Mouse (Mus musculus) midbrain, embryonic 15.5 days (tissue): Measurements from ENCODE around the gene Ptprq. TPM values are rescaled to one million over a fixed set of nuclear protein-coding genes. Genes with fewer than 3 reads are reported as not detected.

Source experiments
- ATAC-seq: fragments of 200-750 bp; cut with Nextera tagmentation; replicated peaks from 2 replicates; pipeline ENCODE4 v1.8.0; 2017; ENCODE audit warnings: moderate TSS enrichment
- H3K27ac ChIP-seq: fragments of 300-500 bp; sonication (generic); 2 replicates; pipeline ENCODE4 v1.5.1; 2015; ENCODE audit warnings: mild to moderate bottlenecking, inconsistent platforms
- H3K27me3 ChIP-seq: fragments of 300-500 bp; sonication (generic); replicated peaks from 2 replicates; pipeline ENCODE4 v1.6.1; 2015; ENCODE audit warnings: inconsistent platforms
- H3K36me3 ChIP-seq: fragments of 300-500 bp; sonication (generic); replicated peaks from 2 replicates; pipeline ENCODE4 v1.6.1; 2015; ENCODE audit warnings: inconsistent platforms
- H3K4me1 ChIP-seq: fragments of 300-500 bp; sonication (generic); 2 replicates; pipeline ENCODE4 v1.6.1; 2015; ENCODE audit warnings: inconsistent platforms
- H3K4me2 ChIP-seq: fragments of 300-500 bp; sonication (generic); 2 replicates; pipeline ENCODE4 v1.6.1; 2015; ENCODE audit warnings: inconsistent platforms, mild to moderate bottlenecking, moderate library complexity
- H3K4me3 ChIP-seq: fragments of 300-500 bp; sonication (generic); 2 replicates; pipeline ENCODE4 v1.5.1; 2015; ENCODE audit warnings: mild to moderate bottlenecking, inconsistent platforms
- H3K9ac ChIP-seq: fragments of 300-500 bp; sonication (generic); 2 replicates; pipeline ENCODE4 v1.6.1; 2015; ENCODE audit warnings: mild to moderate bottlenecking, inconsistent platforms
- H3K9me3 ChIP-seq: fragments of 300-500 bp; sonication (generic); 2 replicates; pipeline ENCODE4 v1.6.1; 2016; ENCODE audit warnings: inconsistent platforms
- WGBS: fragments of 180-500 bp; shearing (Covaris S2); methylation state at CpG from one replicate; pipeline ENCODE4 v1.1.7; 2015; ENCODE audit warnings: mixed read lengths; 5-methylcytosine and 5-hydroxymethylcytosine counted together
- polyA plus RNA-seq: library from polyadenylated mRNA; unstranded; fragments of >200 nt; fragmentation: Nextera tagmentation; extraction: Ambion mirVana; gene quantifications from 2 replicates; pipeline ENCODE4 v1.2.1, GENCODE M21; 2015

Ptprq gene
- polyA plus RNA-seq, 1 experiment from 2014 or later = 0.13 TPM

DNA sequence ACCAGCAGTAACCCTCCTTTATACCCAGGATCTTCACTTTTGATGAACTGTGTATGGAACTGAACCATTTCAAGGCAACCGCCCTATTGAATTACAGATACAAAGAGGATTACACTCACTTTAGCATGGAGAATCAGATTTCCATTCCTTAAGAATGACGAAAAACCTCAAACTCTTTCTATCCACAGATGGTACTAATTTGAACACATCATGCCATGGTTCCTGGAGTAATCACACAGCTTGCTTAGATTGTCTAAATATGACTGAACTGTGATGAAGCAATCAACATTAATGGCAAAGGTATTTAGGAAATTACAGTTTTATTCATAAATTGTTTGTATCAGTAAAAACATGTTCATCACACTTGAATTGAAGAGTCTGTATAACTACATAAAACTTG lies 104.4 kb downstream of the Ptprq start:
- H3K4me2 ChIP-seq = no peak overlapping the region
- no peak overlapping the region for H3K4me3 ChIP-seq
- no peak overlapping the region for H3K27ac ChIP-seq
- H3K9me3 ChIP-seq = no peaks in the 10 kb centered on the region
- ATAC-seq = no peak
- no peaks in the 10 kb centered on the region for H3K36me3 ChIP-seq
- H3K27me3 ChIP-seq = no peaks in the 10 kb centered on the region
- 37% methylated on average over 2 of the region's 2 CpGs for WGBS
- H3K4me1 ChIP-seq = no peaks in the 10 kb centered on the region
- H3K9ac ChIP-seq = no peak overlapping the region

DNA sequence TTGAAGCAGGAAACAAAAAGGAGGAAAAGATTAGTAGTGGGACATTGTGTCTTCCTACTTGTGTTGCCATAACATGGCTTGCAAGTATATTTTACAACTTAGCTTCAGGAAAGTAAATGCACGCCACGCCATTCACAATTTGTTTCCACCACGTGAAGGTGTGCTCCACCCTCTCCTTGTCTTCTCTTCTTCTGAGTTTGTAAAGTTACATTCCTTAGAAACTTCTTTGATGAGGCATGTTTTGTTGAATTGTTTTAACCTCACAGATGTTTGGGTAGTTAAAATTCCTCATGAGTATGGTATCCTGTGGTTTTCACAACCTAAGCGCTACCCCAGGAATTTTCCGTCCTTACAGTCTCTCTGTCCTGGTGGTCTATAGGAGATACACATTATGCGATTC lies 118.5 kb downstream of the Ptprq start:
- WGBS = 90% methylated on average over 6 of the region's 6 CpGs
- ATAC-seq = no peak

DNA sequence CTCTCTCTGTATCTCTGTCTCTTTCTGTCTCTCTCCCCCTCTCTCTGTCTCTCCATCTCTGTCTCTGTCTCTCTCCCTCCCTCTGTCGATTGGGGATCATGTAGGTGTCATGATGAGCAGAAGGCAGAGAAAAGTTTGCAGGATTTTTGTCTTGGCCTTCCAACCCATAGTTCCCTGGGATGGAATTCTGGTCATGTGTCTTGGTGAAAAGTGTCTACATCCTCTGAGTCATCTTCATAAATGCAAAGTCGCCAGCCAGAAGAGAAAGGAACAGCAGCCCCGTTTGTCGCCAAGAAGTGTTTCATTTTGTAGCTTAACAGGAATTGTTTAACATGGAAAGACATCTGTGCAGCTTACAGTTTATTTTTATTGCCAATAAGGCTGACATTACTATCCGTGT lies 136.5 kb downstream of the Ptprq start:
- Histone ChIP-seq H3K27ac (no peak overlapping the region), H3K27me3 (no peaks in the 10 kb centered on the region), H3K9ac (no peak overlapping the region), H3K4me2 (no peak overlapping the region), H3K4me3 (no peak overlapping the region), H3K9me3 (no peaks in the 10 kb centered on the region), H3K36me3 (no peaks in the 10 kb centered on the region), H3K4me1 (no peaks in the 10 kb centered on the region)
- 91% methylated on average over 5 of the region's 5 CpGs for WGBS
- ATAC-seq = no peak

More for the DNA sequence above, 118.5 kb downstream of the Ptprq start:
- no peak overlapping the region for H3K27ac ChIP-seq
- no peaks in the 10 kb centered on the region for H3K9me3 ChIP-seq
- H3K4me1 ChIP-seq = no peaks in the 10 kb centered on the region
- H3K9ac ChIP-seq = no peak overlapping the region
- no peaks in the 10 kb centered on the region for H3K36me3 ChIP-seq
- H3K4me2 ChIP-seq = no peak overlapping the region
- H3K4me3 ChIP-seq = no peak overlapping the region
- no peaks in the 10 kb centered on the region for H3K27me3 ChIP-seq

DNA sequence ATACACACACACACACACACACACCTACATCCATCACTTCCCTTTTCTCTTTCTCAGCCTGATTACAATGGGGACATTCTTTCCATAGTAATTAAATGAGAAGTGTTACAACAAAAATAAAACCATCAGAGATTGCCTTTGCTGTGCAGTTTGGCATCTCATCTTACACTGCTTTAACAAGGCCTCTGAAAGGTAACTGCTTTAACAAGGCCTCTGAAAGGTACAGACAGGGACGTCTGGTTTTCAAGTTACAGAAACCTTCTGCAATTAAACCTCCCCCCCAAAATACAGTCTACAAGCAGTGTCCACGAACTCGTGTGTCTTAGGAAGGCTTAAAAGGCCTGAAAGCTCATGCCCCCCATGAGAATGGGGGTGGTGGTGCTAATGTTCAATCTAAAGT lies 150.8 kb downstream of the Ptprq start:
- H3K4me3 ChIP-seq = no peak overlapping the region
- H3K9ac ChIP-seq = no peak overlapping the region
- H3K36me3 ChIP-seq = no peaks in the 10 kb centered on the region
- WGBS = 61% methylated on average over 3 of the region's 3 CpGs
- no peaks in the 10 kb centered on the region for H3K9me3 ChIP-seq
- no peaks in the 10 kb centered on the region for H3K4me1 ChIP-seq
- H3K27me3 ChIP-seq = no peaks in the 10 kb centered on the region
- H3K27ac ChIP-seq = no peak overlapping the region
- no peak for ATAC-seq
- H3K4me2 ChIP-seq = no peak overlapping the region

DNA sequence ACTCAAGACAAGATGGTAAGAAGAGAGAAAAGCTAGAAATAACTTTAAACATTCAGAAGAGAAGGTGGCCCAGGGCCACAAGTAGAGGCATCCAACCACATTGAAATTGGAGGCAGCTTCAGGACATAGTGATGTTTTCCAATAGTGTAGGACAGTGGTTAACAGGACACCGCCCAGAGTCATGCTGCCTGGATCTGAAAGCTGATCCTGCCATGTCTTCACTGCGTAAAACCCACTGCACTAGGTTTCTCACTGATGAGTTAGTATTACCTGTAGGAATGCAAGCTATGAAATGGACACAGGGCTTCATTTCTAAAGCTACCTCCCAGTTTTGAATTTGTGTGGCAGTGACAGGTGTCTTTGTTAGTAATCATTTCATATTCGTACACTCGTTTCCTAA lies 151.6 kb downstream of the Ptprq start:
- Histone ChIP-seq H3K27me3 (no peaks in the 10 kb centered on the region), H3K36me3 (no peaks in the 10 kb centered on the region), H3K4me3 (no peak overlapping the region), H3K4me2 (no peak overlapping the region), H3K27ac (no peak overlapping the region), H3K9ac (no peak overlapping the region), H3K9me3 (no peaks in the 10 kb centered on the region), H3K4me1 (no peaks in the 10 kb centered on the region)
- ATAC-seq = no peak
- 80% methylated on average over 4 of the region's 4 CpGs for WGBS

DNA sequence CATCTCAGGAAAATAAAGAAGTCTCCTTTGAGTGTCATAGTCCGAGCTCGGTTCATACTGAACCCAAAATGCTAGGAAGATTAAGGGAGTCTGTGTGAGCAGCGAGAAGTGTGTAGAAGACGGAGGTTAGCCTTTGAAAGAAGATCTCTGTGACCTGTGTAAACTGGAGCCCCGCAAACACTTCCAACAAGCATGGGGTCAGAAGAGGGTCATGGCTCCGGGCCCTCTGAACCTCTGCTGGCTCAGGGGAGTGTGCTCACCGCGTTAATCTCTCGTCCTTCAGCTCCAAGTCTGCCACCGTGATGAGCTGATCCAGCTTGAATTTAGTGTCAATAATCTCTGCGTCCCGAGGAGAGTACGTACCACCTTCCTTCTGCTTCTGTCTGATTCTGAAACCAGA lies 157.0 kb downstream of the Ptprq start:
- Histone ChIP-seq H3K27ac (no peak overlapping the region), H3K4me2 (no peak overlapping the region), H3K4me1 (no peaks in the 10 kb centered on the region), H3K9me3 (no peaks in the 10 kb centered on the region), H3K4me3 (no peak overlapping the region), H3K36me3 (no peaks in the 10 kb centered on the region), H3K9ac (no peak overlapping the region), H3K27me3 (no peaks in the 10 kb centered on the region)
- no peak for ATAC-seq
- WGBS = 28% methylated on average over 13 of the region's 13 CpGs

DNA sequence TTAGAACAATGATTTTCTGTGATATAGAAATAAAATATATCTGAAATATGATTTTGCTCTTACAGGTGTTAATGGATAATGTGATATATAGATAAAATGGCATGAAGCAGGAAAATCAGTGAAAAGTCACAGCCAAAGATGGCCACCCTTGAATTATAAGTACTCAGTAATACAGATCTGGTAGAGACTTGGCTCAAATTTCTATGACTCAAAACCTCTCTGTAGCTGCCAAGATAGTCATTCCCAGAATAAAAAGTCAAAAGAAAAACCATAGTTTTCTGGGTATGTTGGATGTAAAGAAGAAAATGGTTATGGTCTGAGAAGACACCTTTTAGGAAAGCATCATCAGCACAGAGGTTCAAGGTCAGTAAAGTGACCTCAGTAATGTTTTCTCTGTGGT lies 159.0 kb downstream of the Ptprq start:
- Histone ChIP-seq H3K27me3 (no peaks in the 10 kb centered on the region), H3K27ac (no peak overlapping the region)

DNA sequence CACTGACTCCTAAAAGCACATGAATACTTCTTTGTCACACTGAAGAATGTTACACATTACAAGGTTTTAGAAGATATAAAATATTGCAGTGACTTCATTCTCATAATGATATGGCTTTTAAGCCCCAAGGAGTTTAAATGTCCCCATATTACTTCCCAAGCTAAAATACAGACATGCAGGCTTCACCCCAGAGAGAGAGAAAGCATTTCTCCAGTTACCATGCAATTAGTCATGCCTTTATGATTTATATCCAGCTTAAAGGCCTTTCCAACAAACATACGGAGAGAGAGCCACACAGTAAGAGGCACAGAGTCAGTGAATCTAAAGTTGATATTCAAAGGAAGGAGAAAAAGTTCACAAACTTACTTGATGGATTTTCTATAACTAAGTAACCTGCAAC lies 176.8 kb downstream of the Ptprq start:
- H3K9me3 ChIP-seq = no peaks in the 10 kb centered on the region
- WGBS = 47% methylated on average over 1 of the region's 1 CpGs
- ATAC-seq = no peak
- no peak overlapping the region for H3K4me3 ChIP-seq
- H3K4me1 ChIP-seq = no peaks in the 10 kb centered on the region
- H3K36me3 ChIP-seq = no peaks in the 10 kb centered on the region
- H3K9ac ChIP-seq = no peak overlapping the region
- no peak overlapping the region for H3K4me2 ChIP-seq
- H3K27me3 ChIP-seq = no peaks in the 10 kb centered on the region
- no peak overlapping the region for H3K27ac ChIP-seq

More for the DNA sequence above, 159.0 kb downstream of the Ptprq start:
- H3K36me3 ChIP-seq = no peaks in the 10 kb centered on the region
- H3K4me2 ChIP-seq = no peak overlapping the region
- ATAC-seq = no peak
- no peak overlapping the region for H3K4me3 ChIP-seq
- no peak overlapping the region for H3K9ac ChIP-seq
- H3K4me1 ChIP-seq = no peaks in the 10 kb centered on the region
- no peaks in the 10 kb centered on the region for H3K9me3 ChIP-seq

DNA sequence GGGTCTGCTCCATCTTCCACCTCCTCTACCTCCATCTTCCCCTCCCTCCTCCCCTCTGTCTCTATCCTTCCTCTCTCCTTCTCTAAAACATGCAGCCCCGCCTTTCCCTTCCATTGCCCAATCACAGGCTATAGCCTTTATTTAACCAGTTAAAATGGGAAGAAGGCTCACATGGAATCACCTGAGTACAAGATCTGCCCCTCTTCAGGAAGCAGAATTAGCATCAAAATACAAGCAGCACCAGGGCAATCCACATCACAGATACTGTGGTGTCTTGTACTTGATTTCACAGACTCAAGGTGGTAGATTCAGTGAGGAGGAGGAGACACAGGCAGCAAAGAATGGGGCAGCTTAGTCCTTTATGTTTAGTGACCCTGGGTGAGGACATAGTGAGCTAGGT lies 191.1 kb downstream of the Ptprq start:
- no peaks in the 10 kb centered on the region for H3K4me1 ChIP-seq
- no peak for ATAC-seq

DNA sequence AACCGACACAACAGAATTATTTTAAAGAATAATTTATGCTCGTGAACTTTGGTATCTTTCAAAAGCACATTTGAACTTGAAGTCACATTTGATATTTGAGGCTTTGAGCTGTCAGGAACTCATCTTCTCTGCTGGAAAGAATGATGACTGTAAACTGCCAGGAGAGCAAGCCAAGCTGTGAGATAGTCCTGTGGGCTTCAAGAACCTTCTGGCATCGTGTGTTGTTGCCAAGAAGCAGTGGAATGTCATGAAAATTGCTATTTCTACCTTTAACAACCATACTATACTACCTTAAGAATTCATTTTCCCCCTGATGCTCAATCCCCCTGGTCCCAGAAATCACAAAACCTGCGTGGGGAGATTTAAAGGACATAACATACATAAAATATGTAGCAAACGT lies 200.6 kb downstream of the Ptprq start:
- Histone ChIP-seq H3K4me2 (no peak overlapping the region), H3K4me3 (no peak overlapping the region), H3K4me1 (no peaks in the 10 kb centered on the region), H3K27me3 (no peaks in the 10 kb centered on the region), H3K36me3 (no peaks in the 10 kb centered on the region), H3K9ac (no peak overlapping the region), H3K9me3 (no peaks in the 10 kb centered on the region), H3K27ac (no peak overlapping the region)
- WGBS = 82% methylated on average over 5 of the region's 5 CpGs
- no peak for ATAC-seq

More for the DNA sequence above, 191.1 kb downstream of the Ptprq start:
- Histone ChIP-seq H3K4me3 (no peak overlapping the region), H3K9me3 (no peaks in the 10 kb centered on the region), H3K27me3 (no peaks in the 10 kb centered on the region), H3K27ac (no peak overlapping the region), H3K9ac (no peak overlapping the region), H3K4me2 (no peak overlapping the region), H3K36me3 (no peaks in the 10 kb centered on the region)
- 82% methylated on average over 1 of the region's 1 CpGs for WGBS

DNA sequence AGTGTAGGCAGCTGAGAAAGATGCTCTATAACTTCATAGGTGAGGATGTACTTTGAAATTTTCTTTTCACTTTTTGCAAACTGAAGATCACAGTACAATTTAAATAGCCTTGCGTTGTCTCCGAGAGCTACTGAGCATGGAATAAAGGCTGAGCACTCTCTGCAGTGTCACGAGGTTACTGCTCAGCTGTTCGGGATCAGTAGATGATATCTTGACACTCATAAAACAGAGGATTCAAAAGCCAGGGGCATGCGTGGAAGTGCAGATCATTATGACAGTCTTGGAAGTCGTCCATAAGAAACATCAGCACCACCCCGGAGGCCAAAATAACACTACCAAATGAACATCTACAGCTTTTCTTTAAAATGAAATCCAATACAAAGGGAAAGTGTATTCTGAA lies 203.2 kb downstream of the Ptprq start:
- H3K27ac ChIP-seq = no peak overlapping the region
- no peak overlapping the region for H3K9ac ChIP-seq
- H3K27me3 ChIP-seq = no peaks in the 10 kb centered on the region
- no peak overlapping the region for H3K4me2 ChIP-seq
- 82% methylated on average over 7 of the region's 7 CpGs for WGBS
- H3K4me3 ChIP-seq = no peak overlapping the region
- ATAC-seq = no peak
- H3K4me1 ChIP-seq = no peaks in the 10 kb centered on the region
- no peaks in the 10 kb centered on the region for H3K9me3 ChIP-seq
- H3K36me3 ChIP-seq = no peaks in the 10 kb centered on the region

DNA sequence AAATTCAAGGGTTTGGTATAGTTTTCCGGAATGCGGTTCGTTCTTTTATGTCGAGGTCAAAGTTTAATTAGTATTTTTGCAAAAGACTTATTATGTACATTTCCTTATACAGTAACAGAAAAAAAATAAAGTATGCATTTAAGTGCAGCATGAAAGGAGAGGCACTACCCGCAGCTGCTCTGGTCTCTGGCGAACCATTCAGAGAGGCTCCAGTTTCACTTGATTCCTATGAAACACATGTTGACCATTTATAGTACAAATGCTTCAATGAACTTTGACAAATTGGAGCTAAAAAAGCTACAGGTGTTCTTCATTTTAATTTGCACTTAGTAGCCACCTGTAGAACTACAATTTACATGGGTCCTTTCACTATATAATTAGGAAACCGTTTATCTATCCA lies 205.1 kb downstream of the Ptprq start:
- no peaks in the 10 kb centered on the region for H3K9me3 ChIP-seq
- H3K27ac ChIP-seq = no peak overlapping the region
- ATAC-seq = no peak
- H3K9ac ChIP-seq = no peak overlapping the region
- WGBS = 88% methylated on average over 7 of the region's 7 CpGs
- no peaks in the 10 kb centered on the region for H3K27me3 ChIP-seq
- H3K36me3 ChIP-seq = no peaks in the 10 kb centered on the region
- H3K4me2 ChIP-seq = no peak overlapping the region
- H3K4me1 ChIP-seq = no peaks in the 10 kb centered on the region
- no peak overlapping the region for H3K4me3 ChIP-seq

DNA sequence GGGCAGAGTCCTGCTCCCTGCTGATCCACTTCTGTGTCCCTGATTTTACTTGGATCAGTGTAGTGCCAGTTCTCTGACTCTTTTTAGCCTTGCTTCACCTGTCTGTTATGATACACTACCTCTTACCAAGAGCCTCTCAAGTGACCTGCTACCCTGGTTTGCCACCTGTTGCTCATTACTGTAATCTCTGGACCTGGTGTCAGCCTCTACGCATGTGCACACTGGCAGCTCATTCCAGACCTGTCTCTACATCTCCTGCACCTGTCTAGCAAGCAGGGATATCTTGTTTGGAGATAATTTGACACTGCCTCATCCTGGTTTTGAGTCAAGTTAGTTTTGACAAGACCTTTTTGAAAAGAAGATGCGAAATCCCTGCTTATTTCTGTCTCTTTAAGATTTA lies 213.5 kb downstream of the Ptprq start:
- 82% methylated on average over 2 of the region's 2 CpGs for WGBS
- Histone ChIP-seq H3K27ac (no peak overlapping the region), H3K27me3 (no peaks in the 10 kb centered on the region), H3K9ac (no peak overlapping the region), H3K4me2 (no peak overlapping the region), H3K36me3 (no peaks in the 10 kb centered on the region), H3K4me3 (no peak overlapping the region), H3K9me3 (no peaks in the 10 kb centered on the region), H3K4me1 (no peaks in the 10 kb centered on the region)
- ATAC-seq = no peak

DNA sequence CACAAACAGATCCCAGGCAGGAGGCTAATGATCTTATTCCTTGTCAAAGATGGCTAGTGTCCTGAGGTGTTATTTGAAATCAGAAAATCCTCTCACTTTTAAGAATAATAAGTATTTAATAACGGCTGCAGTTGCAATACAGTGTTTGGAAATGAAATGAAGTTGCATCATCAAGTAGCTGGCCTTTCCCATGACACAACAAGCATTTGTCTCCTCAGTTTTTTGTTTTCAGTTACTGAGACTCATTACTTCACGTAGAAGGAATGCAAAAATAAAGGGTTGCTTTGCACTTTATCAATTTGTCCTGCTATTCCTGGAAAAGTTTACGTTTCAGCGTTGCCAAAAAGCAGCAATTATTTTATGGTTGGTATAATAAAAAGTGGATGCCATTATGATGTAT lies 216.4 kb downstream of the Ptprq start:
- 80% methylated on average over 4 of the region's 4 CpGs for WGBS
- H3K36me3 ChIP-seq = no peaks in the 10 kb centered on the region
- H3K9me3 ChIP-seq = no peaks in the 10 kb centered on the region
- no peak overlapping the region for H3K27ac ChIP-seq
- H3K4me1 ChIP-seq = no peaks in the 10 kb centered on the region
- ATAC-seq = no peak
- H3K4me2 ChIP-seq = no peak overlapping the region
- no peak overlapping the region for H3K9ac ChIP-seq
- H3K4me3 ChIP-seq = no peak overlapping the region
- no peaks in the 10 kb centered on the region for H3K27me3 ChIP-seq
